Mouse (Mus musculus): ENCODE results near the gene Mrgprb8. TPM values are rescaled to one million over a fixed set of nuclear protein-coding genes. Genes with fewer than 3 reads are reported as not detected.
"Not testable (repeated sequence)": the region's sequence is repeated elsewhere in the genome, so short reads cannot be mapped to it uniquely, and the experiment has no call there.

The Mrgprb8 gene
- not detected in 2 replicates for polyA plus RNA-seq (2014; fragmentation: Nextera tagmentation; extraction: Ambion mirVana)

GRCm38 (mm10) chr7:48388226-48388625, at the start of gene Mrgprb8:
Gene Mrgprb8 (plus strand): TSS chr7:48388526.
- H3K9me3 ChIP-seq (ENCODE audit: control insufficient read depth, low read length): peaks cover 11% of the 10 kb centered on the region; the same call in 1 of the 2 replicates
- H3K4me1 ChIP-seq (ENCODE audit: control insufficient read depth, insufficient read depth, low read length): no peaks in the 10 kb centered on the region

GRCm38 (mm10) chr7:48435936-48436335, 47.6 kb downstream of the Mrgprb8 start:
- H3K27me3 ChIP-seq (ENCODE audit: control insufficient read depth, insufficient read depth, low read length); DNase-seq (ENCODE audit: low spot score, missing footprints); H3K27ac ChIP-seq (ENCODE audit: low read depth, low read length); H3K4me3 ChIP-seq (ENCODE audit: low read depth, low read length); H3K9ac ChIP-seq (ENCODE audit: low read length); H3K4me1 ChIP-seq (ENCODE audit: control insufficient read depth, insufficient read depth, low read length); H3K36me3 ChIP-seq (ENCODE audit: control insufficient read depth, insufficient read depth, low read length); ATAC-seq (ENCODE audit: low FRiP score); H3K4me2 ChIP-seq: not testable (repeated sequence)
- peaks cover 12% of the 10 kb centered on the region; the same call in 1 of the 2 replicates for H3K9me3 ChIP-seq (ENCODE audit: control insufficient read depth, low read length)
- WGBS: 77% methylated on average over 3 of the region's 3 CpGs

More at GRCm38 (mm10) chr7:48388226-48388625, at the start of gene Mrgprb8:
- Histone ChIP-seq H3K27ac (ENCODE audit: low read depth, low read length) (no peak within 1 kb of the TSS), H3K36me3 (ENCODE audit: control insufficient read depth, insufficient read depth, low read length) (no peaks in the 10 kb centered on the region), H3K9ac (ENCODE audit: low read length) (no peak within 1 kb of the TSS), H3K4me3 (ENCODE audit: low read depth, low read length) (no peak within 1 kb of the TSS), H3K4me2 (no peak within 1 kb of the TSS), H3K27me3 (ENCODE audit: control insufficient read depth, insufficient read depth, low read length) (no peaks in the 10 kb centered on the region)
- no peak for DNase-seq (ENCODE audit: low spot score, missing footprints)
- ATAC-seq (ENCODE audit: low FRiP score): no peak
- 62% methylated on average over 2 of the region's 2 CpGs for WGBS

GRCm38 (mm10) chr7:48436581-48436980, 48.3 kb downstream of the Mrgprb8 start:
- H3K36me3 ChIP-seq (ENCODE audit: control insufficient read depth, insufficient read depth, low read length): no peaks in the 10 kb centered on the region
- no peaks in the 10 kb centered on the region for H3K4me1 ChIP-seq (ENCODE audit: control insufficient read depth, insufficient read depth, low read length)
- ATAC-seq (ENCODE audit: low FRiP score) (no peak), DNase-seq (ENCODE audit: low spot score, missing footprints) (no peak)
- H3K9ac ChIP-seq (ENCODE audit: low read length): no peak overlapping the region
- H3K27ac ChIP-seq (ENCODE audit: low read depth, low read length): no peak overlapping the region
- H3K9me3 ChIP-seq (ENCODE audit: control insufficient read depth, low read length): peaks cover 14% of the 10 kb centered on the region; the same call in 1 of the 2 replicates
- no peak overlapping the region for H3K4me2 ChIP-seq
- no peak overlapping the region for H3K4me3 ChIP-seq (ENCODE audit: low read depth, low read length)
- WGBS: 64% methylated on average over 3 of the region's 3 CpGs
- no peaks in the 10 kb centered on the region for H3K27me3 ChIP-seq (ENCODE audit: control insufficient read depth, insufficient read depth, low read length)

Other genes starting within 250 kb of the Mrgprb8 start
- gene Mrgprb5, start 219.5 kb upstream of the Mrgprb8 start, polyA plus RNA-seq (2014; fragmentation: Nextera tagmentation; extraction: Ambion mirVana): not detected in 2 replicates
- not detected in 2 replicates for gene Mrgprb4, start 189.2 kb upstream of the Mrgprb8 start, polyA plus RNA-seq (2014; fragmentation: Nextera tagmentation; extraction: Ambion mirVana)
- gene Mrgprb1, start 67.8 kb downstream of the Mrgprb8 start, polyA plus RNA-seq (2014; fragmentation: Nextera tagmentation; extraction: Ambion mirVana): not detected in 2 replicates
- not detected in 2 replicates for gene Mrgprx2, start 110.8 kb downstream of the Mrgprb8 start, polyA plus RNA-seq (2014; fragmentation: Nextera tagmentation; extraction: Ambion mirVana)
- not detected in 2 replicates for gene Mrgprb2, start 169.6 kb downstream of the Mrgprb8 start, polyA plus RNA-seq (2014; fragmentation: Nextera tagmentation; extraction: Ambion mirVana)

Data from midbrain, embryonic 11.5 days (tissue).